Mouse (Mus musculus) spleen, adult 2 months (tissue): Measurements from ENCODE around the gene Fermt1.

ENCODE experiments used
- CTCF ChIP-seq: fragments of 200-500 bp; IDR thresholded peaks from 2 replicates; pipeline ENCODE4 v1.5.1; 2011; ENCODE audit warnings: mild to moderate bottlenecking, inconsistent platforms; ENCODE audit not compliant: insufficient read depth, insufficient read length, insufficient replicate concordance; ENCODE audit errors: extremely low read depth
- POLR2A ChIP-seq: fragments of 200-500 bp; IDR thresholded peaks from 2 replicates; pipeline ENCODE4 v1.6.1; 2011; ENCODE audit warnings: low read depth, low read length, inconsistent platforms

DNA sequence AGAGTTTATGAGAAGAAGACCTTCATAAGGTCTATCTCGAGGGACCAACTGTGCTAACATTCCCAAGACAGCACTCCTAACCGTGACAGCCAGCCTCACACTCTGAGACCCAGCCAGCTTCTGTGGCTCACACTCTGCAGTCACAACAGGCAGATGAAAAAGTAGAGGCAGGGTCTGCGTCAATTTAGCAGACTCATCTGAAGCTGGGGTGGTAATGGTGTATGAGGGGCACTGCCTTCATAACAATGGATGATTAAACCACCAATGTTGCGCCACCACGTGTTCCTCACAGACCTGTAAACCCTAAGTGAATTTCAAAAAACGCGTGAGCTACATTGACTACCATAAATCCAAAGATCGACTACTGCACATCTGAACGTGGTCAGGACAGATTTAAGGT, 2.1 kb downstream of the Fermt1 start:
- no peak for TF ChIP-seq CTCF
- no peak for TF ChIP-seq POLR2A
